Mouse (Mus musculus) gastrocnemius, postnatal 4 days (tissue): ENCODE measurements around the gene Ccdc43. TPM values are rescaled to one million over a fixed set of nuclear protein-coding genes. Genes with fewer than 3 reads are reported as not detected.
"Not testable (repeated sequence)": the region's sequence is repeated elsewhere in the genome, so short reads cannot be mapped to it uniquely, and the experiment has no call there.

ENCODE experiments used
- DNase-seq, 2 experiments: peaks; one replicate each; pipeline ENCODE4 v3.0.0; 2021 to 2022; ENCODE audit warnings: low spot score in 2 of 2, mixed read lengths in 2 of 2
- long read RNA-seq, 2 experiments: library from polyadenylated mRNA; stranded (forward); transcript quantifications; one replicate each; pipeline ENCODE4 v2.0.0; 2021
- total RNA-seq, 2 experiments: library from RNA; stranded (reverse); gene quantifications; 2 replicates each; pipeline ENCODE4 v1.2.3; 2021

Ccdc43 gene
- total RNA-seq, result 10 to 100 TPM; 75.7 to 84.0 TPM
- long read RNA-seq, experiment 1, transcript Ccdc43-204 (4 exons, 989 nt), result minor isoform, 5 of 181 reads
- long read RNA-seq, experiment 1, transcript Ccdc43-202 (4 exons, 407 nt), result minor isoform, 5 of 181 reads
- long read RNA-seq, experiment 1, transcript Ccdc43-201 (5 exons, 2,366 nt), result major isoform, 165 of 181 reads
- long read RNA-seq, experiment 1, partial matches to known transcripts, result 2 of 181 reads
- long read RNA-seq, experiment 1, other reads (novel, unspliced or antisense), result 4 of 181 reads
- long read RNA-seq, experiment 2, transcript Ccdc43-204 (4 exons, 989 nt), result minor isoform, 7 of 154 reads
- long read RNA-seq, experiment 2, transcript Ccdc43-201 (5 exons, 2,366 nt), result major isoform, 136 of 154 reads
- long read RNA-seq, experiment 2, transcript Ccdc43-202 (4 exons, 407 nt), result minor isoform, 5 of 154 reads
- long read RNA-seq, experiment 2, partial matches to known transcripts, result 0 of 154 reads
- long read RNA-seq, experiment 2, other reads (novel, unspliced or antisense), result 6 of 154 reads

GRCm38 (mm10) chr11:102697338-102698017, at the start of gene Ccdc43:
TSS of gene Ccdc43 (minus strand) at chr11:102697782.
- DNase-seq, result peak; percentile 75 to 87

- no peak for DNase-seq
Observed at GRCm38 (mm10) chr11:102744746-102745145, 47.2 kb upstream of the Ccdc43 start.

- DNase-seq, result no peak
Observed at GRCm38 (mm10) chr11:102742843-102743242, 45.3 kb upstream of the Ccdc43 start.

GRCm38 (mm10) chr11:102742066-102742465, 44.5 kb upstream of the Ccdc43 start:
- no peak for DNase-seq

GRCm38 (mm10) chr11:102741129-102741950, 43.8 kb upstream of the Ccdc43 start:
- no peak for DNase-seq

- no peak for DNase-seq
Observed at GRCm38 (mm10) chr11:102740634-102741033, 43.1 kb upstream of the Ccdc43 start.

GRCm38 (mm10) chr11:102739278-102739966, 41.8 kb upstream of the Ccdc43 start:
- DNase-seq, result no peak

- DNase-seq, result no peak
Observed at GRCm38 (mm10) chr11:102738046-102738445, 40.5 kb upstream of the Ccdc43 start.

GRCm38 (mm10) chr11:102734961-102735360, 37.4 kb upstream of the Ccdc43 start:
- no peak for DNase-seq

- DNase-seq, result no peak
Observed at GRCm38 (mm10) chr11:102733146-102733545, 35.6 kb upstream of the Ccdc43 start.

- DNase-seq, result no peak
Observed at GRCm38 (mm10) chr11:102731366-102731765, 33.8 kb upstream of the Ccdc43 start.

- DNase-seq, result no peak
Observed at GRCm38 (mm10) chr11:102729835-102730234, 32.3 kb upstream of the Ccdc43 start.

GRCm38 (mm10) chr11:102728614-102729013, 31.0 kb upstream of the Ccdc43 start:
- DNase-seq, result no peak

- no peak for DNase-seq
Observed at GRCm38 (mm10) chr11:102725574-102725973, 28.0 kb upstream of the Ccdc43 start.

- DNase-seq, result no peak
Observed at GRCm38 (mm10) chr11:102716135-102716534, 18.6 kb upstream of the Ccdc43 start.

GRCm38 (mm10) chr11:102714578-102714977, 17.0 kb upstream of the Ccdc43 start:
- DNase-seq, result not testable (repeated sequence)

- no peak for DNase-seq
Observed at GRCm38 (mm10) chr11:102712411-102712810, 14.8 kb upstream of the Ccdc43 start.

- DNase-seq, result not testable (repeated sequence)
Observed at GRCm38 (mm10) chr11:102702206-102702605, 4.6 kb upstream of the Ccdc43 start.

GRCm38 (mm10) chr11:102698018-102698476, 465 bp upstream of the Ccdc43 start:
- no peak for DNase-seq

- no peak for DNase-seq
Observed at GRCm38 (mm10) chr11:102695289-102695688, 2.3 kb downstream of the Ccdc43 start.

GRCm38 (mm10) chr11:102690162-102690561, 7.4 kb downstream of the Ccdc43 start:
- DNase-seq, result peak in 1 of 2 experiments; percentile 71
